Mouse (Mus musculus) heart, postnatal 0 days (tissue): ENCODE measurements at regions not wholly inside any gene's neighbourhood (a gene's known extent, or its start where the extent isn't known, plus 50 kb on each side); places are given as distances from the start of the nearest gene placed in this dataset.

ENCODE experiments used
- CTCF ChIP-seq: IDR thresholded peaks from 2 replicates; pipeline ENCODE4 v1.5.1; 2016; ENCODE audit warnings: antibody characterized with exemption, control low read depth, low read depth
- EP300 ChIP-seq: IDR thresholded peaks from 2 replicates; pipeline ENCODE4 v1.6.1; 2016; ENCODE audit warnings: antibody characterized with exemption, low read depth

GRCm38 (mm10) chr10:17629709-17630108 is 93.3 kb upstream of the Cited2 start:
- TF ChIP-seq EP300 (no peak), CTCF (no peak)
